Mouse (Mus musculus) kidney, postnatal 0 days (tissue): ENCODE measurements around the gene Popdc3. TPM values are rescaled to one million over a fixed set of nuclear protein-coding genes. Genes with fewer than 3 reads are reported as not detected.

ENCODE experiments used
- ATAC-seq: fragments of 200-750 bp; cut with Nextera tagmentation; replicated peaks from 2 replicates; pipeline ENCODE4 v1.8.0; 2017; ENCODE audit warnings: low read depth, moderate number of reproducible peaks, moderate TSS enrichment, moderate library complexity; ENCODE audit not compliant: low FRiP score
- DNase-seq: peaks from one replicate; pipeline ENCODE4 v3.0.0-alpha.2; 2016; ENCODE audit warnings: low spot score
- H3K27ac ChIP-seq: fragments of 300-500 bp; sonication (generic); 2 replicates; pipeline ENCODE4 v1.5.1; 2014; ENCODE audit warnings: mild to moderate bottlenecking
- H3K27me3 ChIP-seq: fragments of 300-500 bp; sonication (generic); 2 replicates; pipeline ENCODE4 v1.6.1; 2014; ENCODE audit warnings: low read length, mixed read lengths; ENCODE audit not compliant: insufficient read depth
- H3K36me3 ChIP-seq: fragments of 300-500 bp; sonication (generic); 2 replicates; pipeline ENCODE4 v1.6.1; 2014; ENCODE audit warnings: low read length, mixed read lengths; ENCODE audit not compliant: insufficient read depth
- H3K4me1 ChIP-seq: fragments of 300-500 bp; sonication (generic); replicated peaks from 2 replicates; pipeline ENCODE4 v1.6.1; 2014; ENCODE audit warnings: antibody characterized with exemption, low read length, mixed read lengths; ENCODE audit not compliant: insufficient read depth
- H3K4me2 ChIP-seq: fragments of 300-500 bp; sonication (generic); 2 replicates; pipeline ENCODE4 v1.6.1; 2014; ENCODE audit warnings: mild to moderate bottlenecking, low read length, moderate library complexity, mixed read lengths
- H3K4me3 ChIP-seq: fragments of 300-500 bp; sonication (generic); replicated peaks from 2 replicates; pipeline ENCODE4 v1.5.1; 2014; ENCODE audit warnings: low read depth, low read length
- H3K9ac ChIP-seq: fragments of 300-500 bp; sonication (generic); 2 replicates; pipeline ENCODE4 v1.6.1; 2014; ENCODE audit warnings: low read depth, low read length
- H3K9me3 ChIP-seq: fragments of 300-500 bp; sonication (generic); replicated peaks from 2 replicates; pipeline ENCODE4 v1.6.1; 2016; ENCODE audit warnings: low read length, inconsistent platforms, mixed read lengths
- CTCF ChIP-seq: IDR thresholded peaks from 2 replicates; pipeline ENCODE4 v1.5.1; 2016; ENCODE audit warnings: antibody characterized with exemption, low read depth, mild to moderate bottlenecking, moderate library complexity
- WGBS: fragments of 180-500 bp; shearing (Covaris S2); extraction: QIAGEN DNeasy Blood & Tissue Kit; methylation state at CpG from one replicate; pipeline ENCODE4 v1.1.7; 2014; 5-methylcytosine and 5-hydroxymethylcytosine counted together
- polyA plus RNA-seq: library from polyadenylated mRNA; unstranded; fragments of >200 nt; fragmentation: Nextera tagmentation; extraction: Ambion mirVana; gene quantifications from 2 replicates; pipeline ENCODE4 v1.2.1, GENCODE M21; 2015

Gene Popdc3
- polyA plus RNA-seq, 1 experiment from 2014 or later: 0.32 TPM

GRCm38 (mm10) chr10:45299509-45299908 is 121.6 kb downstream of the Popdc3 start:
- Histone ChIP-seq H3K27me3 (no peaks in the 10 kb centered on the region), H3K4me2 (no peak overlapping the region), H3K4me3 (no peak overlapping the region), H3K9me3 (no peaks in the 10 kb centered on the region), H3K36me3 (no peaks in the 10 kb centered on the region), H3K9ac (no peak overlapping the region), H3K4me1 (no peaks in the 10 kb centered on the region), H3K27ac (no peak overlapping the region)
- TF ChIP-seq CTCF: no peak
- WGBS: 82% methylated on average over 4 of the region's 4 CpGs
- no peak for DNase-seq
- no peak for ATAC-seq

GRCm38 (mm10) chr10:45303315-45304036 is 125.6 kb downstream of the Popdc3 start:
- DNase-seq: no peak
- ATAC-seq: no peak
- no peak overlapping the region for H3K4me3 ChIP-seq
- no peaks in the 10 kb centered on the region for H3K36me3 ChIP-seq
- no peaks in the 10 kb centered on the region for H3K27me3 ChIP-seq
- no peak overlapping the region for H3K27ac ChIP-seq
- H3K4me2 ChIP-seq: no peak overlapping the region
- H3K9me3 ChIP-seq: no peaks in the 10 kb centered on the region
- no peaks in the 10 kb centered on the region for H3K4me1 ChIP-seq
- H3K9ac ChIP-seq: no peak overlapping the region
- TF ChIP-seq CTCF: no peak
- WGBS: 31% methylated on average over 14 of the region's 14 CpGs

GRCm38 (mm10) chr10:45305173-45305572 is 127.3 kb downstream of the Popdc3 start:
- TF ChIP-seq CTCF: no peak
- 88% methylated on average over 5 of the region's 5 CpGs for WGBS

GRCm38 (mm10) chr10:45311129-45311528 is 133.2 kb downstream of the Popdc3 start:
- Histone ChIP-seq H3K4me2 (no peak overlapping the region), H3K36me3 (no peaks in the 10 kb centered on the region), H3K9ac (no peak overlapping the region), H3K9me3 (no peaks in the 10 kb centered on the region), H3K4me3 (no peak overlapping the region), H3K27ac (no peak overlapping the region), H3K4me1 (no peaks in the 10 kb centered on the region), H3K27me3 (no peaks in the 10 kb centered on the region)
- no peak for TF ChIP-seq CTCF
- ATAC-seq (no peak), DNase-seq (no peak)
- 79% methylated on average over 5 of the region's 5 CpGs for WGBS

More at GRCm38 (mm10) chr10:45305173-45305572, 127.3 kb downstream of the Popdc3 start:
- no peaks in the 10 kb centered on the region for H3K9me3 ChIP-seq
- DNase-seq (no peak), ATAC-seq (no peak)
- no peak overlapping the region for H3K27ac ChIP-seq
- no peaks in the 10 kb centered on the region for H3K4me1 ChIP-seq
- no peak overlapping the region for H3K4me3 ChIP-seq
- no peak overlapping the region for H3K9ac ChIP-seq
- H3K4me2 ChIP-seq: no peak overlapping the region
- no peaks in the 10 kb centered on the region for H3K27me3 ChIP-seq
- no peaks in the 10 kb centered on the region for H3K36me3 ChIP-seq

GRCm38 (mm10) chr10:45311624-45312023 is 133.7 kb downstream of the Popdc3 start:
- 71% methylated on average over 7 of the region's 7 CpGs for WGBS
- H3K9ac ChIP-seq: no peak overlapping the region
- no peaks in the 10 kb centered on the region for H3K27me3 ChIP-seq
- H3K4me3 ChIP-seq: no peak overlapping the region
- no peak overlapping the region for H3K4me2 ChIP-seq
- no peaks in the 10 kb centered on the region for H3K9me3 ChIP-seq
- no peak for TF ChIP-seq CTCF
- H3K36me3 ChIP-seq: no peaks in the 10 kb centered on the region
- DNase-seq (no peak), ATAC-seq (no peak)
- no peak overlapping the region for H3K27ac ChIP-seq
- no peaks in the 10 kb centered on the region for H3K4me1 ChIP-seq

- Histone ChIP-seq H3K4me2 (no peak overlapping the region), H3K9ac (no peak overlapping the region), H3K36me3 (no peaks in the 10 kb centered on the region), H3K27ac (no peak overlapping the region), H3K27me3 (no peaks in the 10 kb centered on the region), H3K9me3 (no peaks in the 10 kb centered on the region), H3K4me3 (no peak overlapping the region), H3K4me1 (no peaks in the 10 kb centered on the region)
- no peak for ATAC-seq
- DNase-seq: no peak
- 89% methylated on average over 16 of the region's 16 CpGs for WGBS
- no peak for TF ChIP-seq CTCF
Measured at GRCm38 (mm10) chr10:45314865-45315264, 137.0 kb downstream of the Popdc3 start.

- no peaks in the 10 kb centered on the region for H3K36me3 ChIP-seq
- 81% methylated on average over 5 of the region's 5 CpGs for WGBS
- TF ChIP-seq CTCF: no peak
Measured at GRCm38 (mm10) chr10:45318922-45319321, 141.0 kb downstream of the Popdc3 start.

More at GRCm38 (mm10) chr10:45318922-45319321, 141.0 kb downstream of the Popdc3 start:
- no peaks in the 10 kb centered on the region for H3K9me3 ChIP-seq
- no peak overlapping the region for H3K9ac ChIP-seq
- no peaks in the 10 kb centered on the region for H3K27me3 ChIP-seq
- H3K4me2 ChIP-seq: no peak overlapping the region
- no peak for ATAC-seq
- no peak overlapping the region for H3K27ac ChIP-seq
- DNase-seq: no peak
- no peak overlapping the region for H3K4me3 ChIP-seq
- H3K4me1 ChIP-seq: no peaks in the 10 kb centered on the region
